Mouse (Mus musculus) urinary bladder, postnatal 25 days (tissue): ENCODE data around the gene Rnf149.

Experiments
- DNase-seq: peaks from one replicate; pipeline ENCODE4 v3.0.0; 2022; ENCODE audit warnings: low spot score

Gene Rnf149

GRCm38 (mm10) chr1:39575778-39576375, 1.3 kb downstream of the Rnf149 start:
- DNase-seq = no peak

DNA sequence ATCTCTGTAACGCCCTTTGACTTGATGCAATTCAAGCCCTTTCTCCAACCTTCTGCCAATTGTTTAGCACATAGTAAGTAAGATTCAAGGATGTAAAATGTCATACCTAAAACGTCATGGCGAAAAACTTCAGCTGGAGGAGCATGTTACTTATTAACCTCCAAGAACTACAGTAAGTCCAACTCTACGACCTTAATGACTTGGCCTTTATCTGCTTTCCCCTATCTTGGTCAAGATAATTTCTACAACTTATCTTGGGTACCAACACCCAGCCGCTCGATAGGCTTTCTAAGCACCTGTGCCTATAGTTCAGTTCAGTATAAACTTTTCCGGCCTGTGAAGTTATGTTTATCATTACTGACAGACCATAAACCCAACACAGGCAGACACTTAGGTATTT, 3.3 kb downstream of the Rnf149 start:
- DNase-seq = no peak

- no peak for DNase-seq
Measured at GRCm38 (mm10) chr1:39571653-39572052, 5.6 kb downstream of the Rnf149 start.

GRCm38 (mm10) chr1:39568079-39568478, 9.1 kb downstream of the Rnf149 start:
- no peak for DNase-seq

- no peak for DNase-seq
Measured at GRCm38 (mm10) chr1:39564603-39565002, 12.6 kb downstream of the Rnf149 start.

DNA sequence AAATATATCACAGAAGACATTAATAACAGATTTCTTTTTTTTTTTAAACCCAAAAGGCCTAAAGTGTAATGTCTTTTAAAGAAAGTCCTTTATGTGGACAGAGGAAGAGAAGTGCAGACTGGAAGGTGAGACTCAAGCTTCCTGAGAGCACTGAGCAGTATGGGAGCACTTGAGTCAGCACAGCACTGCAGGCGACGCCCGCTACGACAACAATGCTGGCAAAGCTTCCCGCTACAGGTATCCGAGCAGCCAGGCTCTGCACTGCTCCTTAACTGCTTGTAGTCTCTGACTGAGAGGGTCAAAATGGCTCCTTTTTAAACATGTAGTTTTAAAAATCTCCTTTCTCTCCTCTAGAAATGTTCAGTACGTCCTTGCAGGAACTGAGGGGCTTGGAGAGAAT, 14.0 kb downstream of the Rnf149 start:
- DNase-seq = no peak

DNA sequence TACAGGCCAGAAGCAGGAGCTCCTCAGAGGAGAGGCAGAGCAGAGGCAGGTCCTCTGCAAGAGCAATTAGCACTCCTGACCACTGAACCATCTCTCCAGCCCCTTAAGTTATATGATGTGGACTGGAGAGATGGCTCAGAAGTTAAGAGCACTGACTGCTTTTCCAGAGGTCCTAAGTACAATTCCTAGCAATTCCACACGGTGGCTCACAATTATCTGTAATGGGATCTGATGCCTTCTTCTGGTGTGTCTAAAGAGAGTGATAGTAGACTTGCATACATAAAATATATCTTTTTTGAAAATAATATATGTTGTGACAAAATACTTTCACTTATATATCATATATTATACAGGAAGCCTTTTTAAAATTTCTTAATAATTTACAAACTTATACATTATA, 15.3 kb downstream of the Rnf149 start:
- no peak for DNase-seq

- DNase-seq = no peak
Measured at GRCm38 (mm10) chr1:39559009-39559408, 18.2 kb downstream of the Rnf149 start.

GRCm38 (mm10) chr1:39555556-39556415, 21.4 kb downstream of the Rnf149 start:
- no peak for DNase-seq

GRCm38 (mm10) chr1:39549831-39550230, 27.4 kb downstream of the Rnf149 start:
- DNase-seq = no peak

- no peak for DNase-seq
Measured at GRCm38 (mm10) chr1:39547238-39547637, 30.0 kb downstream of the Rnf149 start.

DNA sequence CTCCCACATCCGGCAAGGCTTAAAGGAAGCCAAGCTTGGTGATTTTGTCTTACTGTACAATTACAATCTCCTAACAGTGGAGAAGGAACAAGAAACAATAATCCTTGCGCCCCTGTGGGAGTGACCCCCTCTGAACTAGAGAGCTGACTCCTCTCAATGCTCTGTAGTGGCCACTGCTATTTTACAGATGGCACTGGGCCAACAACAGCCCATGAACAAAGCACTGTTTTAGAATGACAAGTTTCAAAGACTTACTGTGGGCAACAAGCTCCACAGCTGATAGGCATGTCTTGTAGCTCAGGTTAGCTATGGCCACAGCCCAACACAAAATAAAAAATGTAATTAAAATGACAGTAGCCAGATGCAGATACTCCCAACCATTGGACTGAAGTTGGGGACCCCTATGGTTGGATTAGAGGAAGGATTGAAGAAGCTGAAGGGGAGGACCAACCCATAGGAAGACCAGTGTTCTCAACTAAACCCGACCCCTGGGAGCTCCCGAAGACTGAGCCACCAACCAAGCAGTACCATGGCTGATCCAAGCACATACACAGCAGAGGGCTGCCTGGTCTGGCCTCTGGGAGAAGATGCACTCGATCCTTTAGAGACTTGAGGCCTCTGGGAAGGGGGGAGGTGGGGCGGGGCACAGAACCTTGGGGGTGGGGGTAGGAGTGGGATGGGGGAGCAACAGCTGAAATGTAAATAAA, 30.9 kb downstream of the Rnf149 start:
- DNase-seq = no peak

DNA sequence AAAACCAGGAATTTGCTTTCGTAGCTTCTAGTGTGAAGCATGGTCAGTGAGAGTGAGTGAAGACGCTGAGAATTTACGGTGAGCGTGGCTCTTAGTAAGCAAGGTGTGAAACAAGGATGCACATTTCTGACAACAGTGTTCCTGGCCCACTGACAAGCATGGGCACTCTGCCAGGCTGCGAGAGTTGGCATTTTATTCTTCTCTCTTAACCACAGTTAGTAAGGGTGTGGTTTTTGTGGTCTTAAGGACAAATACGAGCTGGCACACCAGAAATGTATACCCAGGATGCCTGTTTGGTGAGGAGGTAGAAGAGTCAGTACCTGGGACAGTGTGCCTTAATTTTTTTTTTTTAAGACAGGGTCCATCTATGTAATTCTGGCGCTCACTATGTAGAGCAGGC, 31.6 kb downstream of the Rnf149 start:
- DNase-seq = no peak

DNA sequence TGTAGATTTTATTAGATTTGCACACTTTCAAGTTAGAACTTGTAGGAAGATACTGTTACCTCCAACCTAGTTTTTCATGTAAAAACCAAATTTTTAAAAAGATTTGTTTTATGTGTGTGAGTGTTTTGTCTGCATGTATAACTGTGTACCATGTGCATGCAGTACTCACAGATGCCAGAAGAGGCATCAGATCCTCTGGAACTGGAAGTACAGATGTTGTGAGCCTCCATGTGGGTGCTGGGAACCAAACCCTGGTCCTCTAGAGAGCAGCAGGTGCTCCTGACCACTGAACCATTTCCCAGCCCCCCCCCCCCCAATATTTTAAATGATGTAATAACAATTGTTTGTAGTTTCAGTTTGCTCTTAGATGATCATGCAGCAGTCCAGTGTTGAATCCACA, 36.6 kb downstream of the Rnf149 start:
- no peak for DNase-seq

GRCm38 (mm10) chr1:39537631-39538380, 39.4 kb downstream of the Rnf149 start:
- no peak for DNase-seq

DNA sequence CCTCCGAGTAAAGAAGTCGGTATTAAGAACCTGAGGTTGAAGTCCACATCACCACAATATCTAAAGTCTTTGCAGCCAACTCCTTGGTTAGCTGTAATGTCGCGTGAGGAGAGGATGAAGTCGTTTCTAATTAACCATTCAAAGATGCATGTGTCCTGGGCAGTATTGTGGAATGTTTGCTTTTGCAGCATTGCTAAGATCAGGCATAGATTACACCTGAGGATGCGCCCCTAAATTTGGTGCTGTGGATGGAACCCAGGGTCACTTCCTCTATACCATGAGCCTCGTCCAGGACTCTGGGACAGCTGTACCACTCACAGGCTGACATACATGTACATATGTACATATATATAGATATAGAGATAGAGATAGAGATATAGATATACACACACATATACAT, 40.5 kb downstream of the Rnf149 start:
- no peak for DNase-seq

- peak; percentile 98 for DNase-seq
Measured at GRCm38 (mm10) chr1:39535515-39536311, 41.5 kb downstream of the Rnf149 start.

DNA sequence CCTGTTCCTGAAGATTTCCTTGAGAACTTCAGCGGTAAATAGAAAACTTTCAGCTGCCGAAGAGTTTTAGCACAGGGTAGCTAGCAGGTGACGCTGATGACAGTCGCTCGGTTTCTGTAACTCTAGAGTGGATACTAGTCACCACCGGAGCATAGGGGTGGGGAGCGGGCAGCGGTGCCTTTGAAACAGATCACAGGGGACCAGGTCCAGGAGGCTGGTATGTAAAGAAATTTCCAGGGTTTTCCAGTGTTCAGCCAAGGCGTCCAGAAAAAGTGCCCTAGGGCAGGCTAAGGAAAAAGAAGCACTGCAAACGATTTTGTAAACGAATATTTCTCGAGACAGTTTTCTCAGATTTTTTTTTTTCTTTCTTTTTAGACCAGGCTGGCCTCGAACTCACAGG, 42.4 kb downstream of the Rnf149 start, which contains the start of gene Cnot11:
Cnot11 (plus strand) TSS at position 162 of the 400 bp plus-strand sequence.
- no peak for DNase-seq

DNA sequence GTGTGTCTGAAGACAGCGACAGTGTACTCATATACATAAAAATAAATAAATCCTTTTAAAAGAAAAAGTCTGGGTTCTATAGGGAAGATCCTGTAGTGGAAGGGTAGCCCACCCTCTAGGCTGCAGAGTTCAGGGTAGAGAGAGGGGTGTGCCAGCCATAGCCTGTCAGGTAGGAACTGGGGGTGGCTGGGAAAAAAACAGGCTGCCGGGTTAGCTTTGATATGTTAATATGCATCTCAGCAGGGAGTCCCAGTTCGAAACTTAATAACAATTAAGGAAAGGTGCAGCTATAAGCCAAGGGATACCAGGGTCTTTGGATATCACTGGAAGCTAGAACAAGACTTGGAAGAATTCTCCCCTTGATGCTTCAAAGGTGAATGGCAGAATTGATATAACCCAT, 43.3 kb downstream of the Rnf149 start:
- no peak for DNase-seq

GRCm38 (mm10) chr1:39531036-39531435, 46.2 kb downstream of the Rnf149 start:
- DNase-seq = no peak

GRCm38 (mm10) chr1:39530258-39530943, 46.8 kb downstream of the Rnf149 start:
- DNase-seq = peak; percentile 77
